Mouse (Mus musculus) layer of hippocampus, postnatal 14 days (tissue): ENCODE measurements around the gene Auts2. TPM values are rescaled to one million over a fixed set of nuclear protein-coding genes. Genes with fewer than 3 reads are reported as not detected.

Experiments used
- DNase-seq, 2 experiments: peaks; one replicate each; pipeline ENCODE4 v3.0.0; 2021 to 2022; ENCODE audit warnings: low spot score in 2 of 2, mixed read lengths in 1 of 2
- total RNA-seq, 2 experiments: library from RNA; stranded (reverse); gene quantifications; 2 replicates each; pipeline ENCODE4 v1.2.3; 2021

Auts2 gene
- total RNA-seq, 2 experiments from 2014 or later = 134 to 151 TPM

- no peak for DNase-seq
Observed at GRCm38 (mm10) chr5:131422737-131423136, 1120.4 kb downstream of the Auts2 start.

GRCm38 (mm10) chr5:131420406-131420805 lies 1122.7 kb downstream of the Auts2 start:
- no peak for DNase-seq

- DNase-seq = no peak
Observed at GRCm38 (mm10) chr5:131415902-131416545, 1127.1 kb downstream of the Auts2 start.

GRCm38 (mm10) chr5:131398250-131398649 lies 1144.9 kb downstream of the Auts2 start:
- no peak for DNase-seq

GRCm38 (mm10) chr5:131395756-131396155 lies 1147.4 kb downstream of the Auts2 start:
- no peak for DNase-seq
